ENCODE assay signal across 15 mouse cellular contexts in the genomic region with DNA sequence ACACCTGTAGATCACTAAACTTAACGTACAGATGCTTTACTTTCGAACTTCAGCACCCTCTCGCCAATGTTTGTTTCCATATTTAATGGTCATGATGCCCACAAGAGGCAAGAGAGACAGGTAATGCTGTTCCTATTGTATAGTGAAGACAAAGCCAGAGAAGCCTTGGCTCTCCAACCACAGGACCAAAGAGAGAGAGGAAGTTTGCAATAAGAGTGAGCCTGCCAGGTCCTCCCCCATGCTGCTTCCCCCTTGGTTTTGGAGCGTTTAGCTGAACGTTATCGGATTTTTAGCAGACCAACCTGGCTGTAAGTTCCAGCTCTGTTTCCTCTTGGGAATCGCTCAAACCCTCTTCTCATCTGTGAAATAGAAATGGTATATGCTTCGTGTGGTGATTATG.
"Had no signal": no experiment of that assay in that cellular context is flagged by ENCODE, and none has a peak within 500 bp of the region (broad histone marks: within the 10 kb centered on the region; RNA-seq: fewer than 3 reads in every experiment).

No protein-coding gene starts in this region.

- H3K27ac ChIP-seq: liver, embryonic 14.5 days; midbrain, embryonic 12.5 days; midbrain, embryonic 15.5 days; neural tube, embryonic 12.5 days; stomach, embryonic 15.5 days; stomach, postnatal 0 days had no signal

- H3K4me1 ChIP-seq: midbrain, embryonic 15.5 days; neural tube, embryonic 12.5 days; stomach, embryonic 15.5 days had no signal

- H3K4me3 ChIP-seq: megakaryocyte, embryonic 14.5 days; midbrain, embryonic 12.5 days; midbrain, embryonic 15.5 days; neural tube, embryonic 12.5 days; stomach, embryonic 15.5 days had no signal

- H3K27me3 ChIP-seq: midbrain, embryonic 15.5 days; neural tube, embryonic 12.5 days; stomach, embryonic 15.5 days had no signal

- H3K9me3 ChIP-seq: megakaryocyte, embryonic 14.5 days; midbrain, embryonic 12.5 days; midbrain, embryonic 15.5 days; neural tube, embryonic 12.5 days; stomach, embryonic 15.5 days had no signal

- ATAC-seq: midbrain, embryonic 15.5 days had no signal

- DNase-seq: lung, adult 18-20 months; lung, embryonic 14.5 days; lung, postnatal 10 days; lung, postnatal 4 days; right cerebral cortex, postnatal 25 days; thymus, adult 2 months; thymus, postnatal 25 days; thymus, postnatal 4 days had no signal

- H3K4me2 ChIP-seq: lung, embryonic 14.5 days; midbrain, embryonic 12.5 days; midbrain, embryonic 15.5 days; neural tube, embryonic 12.5 days; stomach, embryonic 15.5 days had no signal

- H3K36me3 ChIP-seq: midbrain, embryonic 12.5 days; midbrain, embryonic 15.5 days; neural tube, embryonic 12.5 days; stomach, embryonic 15.5 days had no signal

- H3K9ac ChIP-seq: liver, embryonic 14.5 days; lung, embryonic 14.5 days; midbrain, embryonic 12.5 days; midbrain, embryonic 15.5 days; neural tube, embryonic 12.5 days; stomach, embryonic 15.5 days had no signal
